Mouse (Mus musculus): ENCODE results near the gene Slco3a1.

- TF ChIP-seq POLR2A (IDR thresholded peaks at IDR 0.05; ENCODE audit: insufficient read depth, low read length): no peak
- TF ChIP-seq EP300 (IDR thresholded peaks at IDR 0.05; ENCODE audit: insufficient read depth, low read depth, low read length): no peak
- TF ChIP-seq CTCF (IDR thresholded peaks at IDR 0.05; ENCODE audit: low read depth, low read length): no peak
Observed at GRCm38 (mm10) chr7:74461736-74462135, 92.8 kb downstream of the Slco3a1 start.

All from ES-Bruce4 (cell line).